Mouse (Mus musculus) gastrocnemius, adult 18-20 months (tissue): ENCODE measurements around the gene Map4k1. TPM values are rescaled to one million over a fixed set of nuclear protein-coding genes. Genes with fewer than 3 reads are reported as not detected.
"Not testable (repeated sequence)": the region's sequence is repeated elsewhere in the genome, so short reads cannot be mapped to it uniquely, and the experiment has no call there.

Source experiments
- DNase-seq: peaks from one replicate; pipeline ENCODE4 v3.0.0; 2021; ENCODE audit warnings: low spot score
- total RNA-seq, 2 experiments: library from RNA; stranded (reverse); gene quantifications; 2 replicates each; pipeline ENCODE4 v1.2.3; 2021

Gene Map4k1
- total RNA-seq, 2 experiments from 2014 or later: 0.24 to 0.59 TPM

- DNase-seq: no peak
Observed at GRCm38 (mm10) chr7:28954773-28955172, 27.1 kb upstream of the Map4k1 start.

GRCm38 (mm10) chr7:28955295-28955897, 26.5 kb upstream of the Map4k1 start:
- no peak for DNase-seq

- DNase-seq: no peak
Observed at GRCm38 (mm10) chr7:28956270-28956669, 25.6 kb upstream of the Map4k1 start.

GRCm38 (mm10) chr7:28957286-28957685, 24.6 kb upstream of the Map4k1 start:
- DNase-seq: no peak

GRCm38 (mm10) chr7:28957997-28958725, 23.7 kb upstream of the Map4k1 start:
- no peak for DNase-seq

GRCm38 (mm10) chr7:28958770-28959169, 23.1 kb upstream of the Map4k1 start:
- DNase-seq: no peak

- no peak for DNase-seq
Observed at GRCm38 (mm10) chr7:28959505-28960045, 22.3 kb upstream of the Map4k1 start.

GRCm38 (mm10) chr7:28960354-28961046, 21.4 kb upstream of the Map4k1 start:
- no peak for DNase-seq

GRCm38 (mm10) chr7:28961584-28961926, 20.3 kb upstream of the Map4k1 start:
- no peak for DNase-seq

GRCm38 (mm10) chr7:28961927-28962670, 19.8 kb upstream of the Map4k1 start, which contains the start of gene Actn4:
Actn4 (minus strand) TSS chr7:28962340.
- peak; percentile 97 for DNase-seq

GRCm38 (mm10) chr7:28963399-28963923, 18.4 kb upstream of the Map4k1 start:
- DNase-seq: no peak

GRCm38 (mm10) chr7:28965346-28965840, 16.5 kb upstream of the Map4k1 start:
- no peak for DNase-seq

GRCm38 (mm10) chr7:28966181-28966580, 15.7 kb upstream of the Map4k1 start:
- no peak for DNase-seq

- DNase-seq: no peak
Observed at GRCm38 (mm10) chr7:28966751-28967505, 14.9 kb upstream of the Map4k1 start.

GRCm38 (mm10) chr7:28968120-28968519, 13.7 kb upstream of the Map4k1 start:
- not testable (repeated sequence) for DNase-seq

GRCm38 (mm10) chr7:28969271-28969670, 12.6 kb upstream of the Map4k1 start:
- DNase-seq: no peak

GRCm38 (mm10) chr7:28969672-28970394, 12.0 kb upstream of the Map4k1 start:
- DNase-seq: peak; percentile 63

GRCm38 (mm10) chr7:28971029-28971428, 10.8 kb upstream of the Map4k1 start:
- DNase-seq: no peak

GRCm38 (mm10) chr7:28971770-28972269, 10.0 kb upstream of the Map4k1 start:
- peak; percentile 67 for DNase-seq
